Mouse (Mus musculus): ENCODE measurements at regions not wholly inside any gene's neighbourhood (a gene's known extent, or its start where the extent isn't known, plus 50 kb on each side); places are given as distances from the start of the nearest gene placed in this dataset.

DNA sequence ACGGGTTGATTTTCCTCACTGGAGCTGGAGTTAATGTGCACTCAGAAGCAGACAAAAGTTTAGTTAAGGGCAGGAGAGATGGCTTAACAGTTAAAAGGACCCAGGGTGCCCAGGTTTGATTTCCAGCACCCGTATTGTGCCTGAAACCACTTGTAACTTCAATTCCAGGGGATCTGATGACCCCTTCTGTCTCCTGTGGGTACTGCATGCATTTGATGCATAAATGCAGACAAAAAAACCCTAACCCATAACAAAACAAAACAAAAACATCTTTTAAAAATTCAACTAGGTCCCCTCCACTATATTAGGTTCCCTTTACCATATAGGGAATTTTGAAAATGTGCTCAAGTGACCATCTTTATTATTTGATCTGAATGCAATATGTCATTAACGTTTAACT is 112.2 kb upstream of the Ranbp3l start:
- peak; percentile 25; the same call in 1 of the 2 replicates for TF ChIP-seq CTCF (IDR thresholded peaks at IDR 0.05; ENCODE audit: low read depth)
- TF ChIP-seq EP300 (optimal IDR thresholded peaks at IDR 0.05) = no peak
